Mouse (Mus musculus): ENCODE results near the gene Hdac10. TPM values are rescaled to one million over a fixed set of nuclear protein-coding genes. Genes with fewer than 3 reads are reported as not detected.

Gene Hdac10
- polyA plus RNA-seq, 1 experiment from 2014 or later, result 3.9 TPM

DNA sequence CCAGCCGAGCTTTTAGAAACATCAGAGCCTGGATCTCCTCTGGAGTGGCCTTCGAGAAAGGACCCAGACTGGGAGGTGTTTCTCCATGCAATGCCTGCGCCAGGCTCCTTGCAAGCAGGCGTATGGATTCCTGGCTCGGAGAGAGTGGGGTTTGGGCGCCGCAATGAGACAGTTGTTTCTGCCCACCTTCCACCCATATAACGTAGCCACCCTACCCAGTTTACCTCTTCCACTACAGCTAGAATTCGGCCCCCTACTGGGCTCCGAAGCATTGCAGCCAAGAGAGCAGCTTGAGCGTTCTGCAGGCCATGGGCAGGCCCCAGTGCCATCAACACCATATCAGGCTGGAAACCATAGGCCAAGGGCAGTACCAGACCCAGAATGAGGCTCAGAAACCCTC lies 4.9 kb downstream of the Hdac10 start:
- Histone ChIP-seq H3K79me2 (ENCODE audit: inconsistent target) (peaks cover 36% of the 10 kb centered on the region), H3K36me3 (ENCODE audit: inconsistent target) (0 out of 2 replicates have a peak, but pooled peaks cover 3% of the 10 kb centered on the region), H3K4me3 (ENCODE audit: inconsistent target) (peak overlapping the region; percentile 89; the same call in 1 of the 2 replicates), H3K27ac (no peak overlapping the region)
- WGBS (ENCODE audit: missing documents), result 88% methylated on average over 11 of the region's 11 CpGs

DNA sequence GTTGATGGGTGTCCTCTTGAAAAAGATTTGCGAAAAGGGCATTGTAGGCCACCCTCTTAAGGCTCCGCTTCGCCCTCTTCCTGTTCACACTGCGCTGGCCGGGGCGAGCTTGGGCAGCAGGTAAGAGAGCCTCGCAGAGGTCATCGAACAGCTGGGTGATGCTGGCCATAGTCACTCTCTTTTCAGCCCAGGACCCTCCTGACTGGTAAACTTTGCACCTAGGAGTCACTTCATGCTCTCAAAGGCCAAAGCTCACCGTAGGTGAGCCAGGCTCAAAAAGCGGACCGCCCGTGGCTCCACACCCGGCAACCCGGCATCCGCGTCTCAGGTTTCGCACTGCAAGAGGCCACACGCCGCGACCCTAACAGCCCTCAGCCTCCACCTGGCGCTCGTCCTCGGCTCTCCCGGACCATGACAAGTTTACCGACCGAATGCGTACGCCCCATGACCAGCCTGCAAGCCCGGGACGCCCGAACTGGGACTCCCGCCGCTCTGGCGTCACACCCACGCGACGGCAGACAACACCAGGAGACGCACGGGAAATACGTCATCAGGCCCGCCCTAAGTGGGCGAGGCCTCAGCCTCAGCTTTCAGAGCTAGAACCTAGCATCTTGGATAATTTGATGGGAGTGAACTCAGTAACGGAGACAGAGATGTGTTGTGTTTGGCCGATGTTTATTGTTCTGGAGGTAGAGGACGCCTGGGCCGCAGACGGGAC lies 5.7 kb downstream of the Hdac10 start, which contains the start of gene Tubgcp6:
Tubgcp6 (minus strand) TSS at position 464 of the 718 bp plus-strand sequence.
- Histone ChIP-seq H3K4me3 (ENCODE audit: inconsistent target) (peak within 1 kb of the TSS; percentile 89), H3K27ac (peak within 1 kb of the TSS; percentile 21; the same call in 1 of the 2 replicates), H3K79me2 (ENCODE audit: inconsistent target) (peaks cover 37% of the 10 kb centered on the region), H3K36me3 (ENCODE audit: inconsistent target) (0 out of 2 replicates have a peak, but pooled peaks cover 3% of the 10 kb centered on the region)
- 1% methylated on average over 47 of the region's 47 CpGs for WGBS (ENCODE audit: missing documents)

DNA sequence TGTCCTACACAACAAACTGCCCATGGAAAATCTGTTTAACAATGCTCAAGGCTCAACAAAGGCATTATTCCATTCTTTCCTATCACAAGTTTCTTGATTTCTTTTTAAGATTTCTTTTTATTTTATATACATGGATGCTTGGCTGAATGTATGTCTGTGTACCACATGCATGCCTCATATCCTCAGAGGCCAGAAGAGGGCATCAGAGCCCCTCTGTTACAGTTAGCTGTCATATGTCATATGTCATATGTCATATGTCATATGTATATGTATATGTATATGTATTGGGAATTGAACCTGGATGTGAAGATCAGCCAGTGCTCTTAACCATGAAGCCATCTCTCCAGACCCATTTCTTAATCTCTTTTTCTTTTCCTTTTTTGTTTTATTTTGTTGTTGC lies 10.5 kb downstream of the Hdac10 start:
- H3K27ac ChIP-seq, result no peak overlapping the region
- H3K36me3 ChIP-seq (ENCODE audit: inconsistent target), result peaks cover 25% of the 10 kb centered on the region; the same call in 1 of the 2 replicates
- peaks cover 42% of the 10 kb centered on the region for H3K79me2 ChIP-seq (ENCODE audit: inconsistent target)
- no peak overlapping the region for H3K4me3 ChIP-seq (ENCODE audit: inconsistent target)

DNA sequence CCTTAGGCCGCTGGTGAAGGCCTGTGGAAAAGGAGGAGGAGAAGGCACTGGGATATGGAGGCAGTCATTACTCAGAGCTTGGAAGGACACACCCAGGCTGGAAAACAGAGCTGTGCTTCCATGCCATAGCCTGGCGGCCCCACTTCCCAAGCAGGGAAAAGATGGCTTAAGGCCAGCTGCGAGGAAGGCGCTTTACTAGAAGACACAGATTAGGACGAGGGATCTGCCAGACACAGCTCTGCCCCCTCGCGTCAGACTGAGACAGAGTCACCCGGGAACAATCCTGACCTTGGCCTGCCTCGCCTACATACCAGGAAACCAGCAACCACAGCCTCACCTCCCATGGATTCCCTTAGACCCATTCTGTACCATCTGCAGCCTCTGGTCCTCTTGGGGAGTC lies 18.4 kb downstream of the Hdac10 start:
- Histone ChIP-seq H3K79me2 (ENCODE audit: inconsistent target) (no peaks in the 10 kb centered on the region), H3K36me3 (ENCODE audit: inconsistent target) (peaks cover 81% of the 10 kb centered on the region), H3K4me3 (ENCODE audit: inconsistent target) (no peak overlapping the region), H3K27ac (no peak overlapping the region)
- 95% methylated on average over 9 of the region's 9 CpGs for WGBS (ENCODE audit: missing documents)

DNA sequence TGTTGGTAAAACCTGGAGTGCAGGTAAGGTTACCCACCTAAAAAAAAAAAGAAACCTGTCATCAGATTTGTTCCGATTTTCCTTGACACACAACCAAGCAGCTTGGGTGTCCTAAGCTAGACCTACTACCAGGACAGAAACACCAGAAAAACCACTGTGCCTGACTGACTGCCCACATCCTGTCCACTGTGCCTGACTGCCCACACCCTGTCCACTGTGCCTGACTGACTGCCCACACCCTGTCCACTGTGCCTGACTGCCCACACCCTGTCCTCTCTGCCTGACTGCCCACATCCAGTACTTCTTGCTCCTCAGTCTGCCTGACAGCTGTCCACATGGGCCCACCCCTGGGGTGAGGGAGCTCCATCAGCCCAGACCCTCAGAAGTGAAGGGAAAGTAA lies 21.5 kb downstream of the Hdac10 start:
- Histone ChIP-seq H3K36me3 (ENCODE audit: inconsistent target) (peaks cover 86% of the 10 kb centered on the region), H3K79me2 (ENCODE audit: inconsistent target) (no peaks in the 10 kb centered on the region), H3K27ac (no peak overlapping the region), H3K4me3 (ENCODE audit: inconsistent target) (no peak overlapping the region)
- 100% methylated on average over 1 of the region's 1 CpGs for WGBS (ENCODE audit: missing documents)

DNA sequence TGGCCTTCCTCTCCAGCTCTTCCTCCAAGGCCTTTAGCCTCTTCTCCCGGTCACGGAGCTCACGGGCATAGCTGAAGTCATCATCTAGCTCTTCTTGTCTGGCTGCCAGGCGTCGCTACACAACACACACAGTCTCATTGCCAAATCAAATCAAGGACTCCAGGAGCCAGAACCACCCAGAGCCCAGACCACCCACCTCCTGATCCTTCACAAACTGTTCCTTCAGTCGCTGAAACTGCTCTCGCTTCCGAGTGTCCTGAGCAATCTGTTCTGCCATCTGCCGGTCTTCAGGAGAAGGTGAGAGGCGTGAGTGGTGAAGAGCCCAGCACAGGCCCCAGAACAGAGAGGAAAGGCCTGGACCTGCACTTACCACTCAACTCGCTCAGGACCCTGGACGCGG lies 22.4 kb downstream of the Hdac10 start:
- Histone ChIP-seq H3K27ac (no peak overlapping the region), H3K36me3 (ENCODE audit: inconsistent target) (peaks cover 86% of the 10 kb centered on the region), H3K79me2 (ENCODE audit: inconsistent target) (no peaks in the 10 kb centered on the region), H3K4me3 (ENCODE audit: inconsistent target) (no peak overlapping the region)
- WGBS (ENCODE audit: missing documents), result 95% methylated on average over 13 of the region's 13 CpGs

DNA sequence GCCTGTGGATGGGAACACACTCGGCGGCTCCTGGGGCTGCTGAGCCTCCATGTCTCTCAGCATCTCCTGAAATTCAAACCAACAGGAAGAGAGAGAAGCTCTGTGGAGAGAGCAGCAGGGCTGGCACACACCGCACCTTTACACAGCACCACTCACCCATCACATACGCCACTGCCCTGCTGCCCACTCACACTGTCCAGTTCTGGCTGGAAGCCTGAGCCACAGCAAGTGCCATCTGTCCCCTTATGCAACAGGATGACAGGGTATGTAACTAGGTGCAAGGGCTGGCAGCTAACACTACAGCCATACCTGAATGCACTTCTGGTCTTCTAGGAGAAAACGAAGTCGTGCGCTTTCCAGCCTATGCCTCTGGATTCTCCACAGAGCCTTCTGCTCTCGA lies 24.1 kb downstream of the Hdac10 start:
- WGBS (ENCODE audit: missing documents), result 100% methylated on average over 6 of the region's 8 CpGs
- Histone ChIP-seq H3K36me3 (ENCODE audit: inconsistent target) (peaks cover 86% of the 10 kb centered on the region), H3K27ac (no peak overlapping the region), H3K79me2 (ENCODE audit: inconsistent target) (no peaks in the 10 kb centered on the region), H3K4me3 (ENCODE audit: inconsistent target) (no peak overlapping the region)

DNA sequence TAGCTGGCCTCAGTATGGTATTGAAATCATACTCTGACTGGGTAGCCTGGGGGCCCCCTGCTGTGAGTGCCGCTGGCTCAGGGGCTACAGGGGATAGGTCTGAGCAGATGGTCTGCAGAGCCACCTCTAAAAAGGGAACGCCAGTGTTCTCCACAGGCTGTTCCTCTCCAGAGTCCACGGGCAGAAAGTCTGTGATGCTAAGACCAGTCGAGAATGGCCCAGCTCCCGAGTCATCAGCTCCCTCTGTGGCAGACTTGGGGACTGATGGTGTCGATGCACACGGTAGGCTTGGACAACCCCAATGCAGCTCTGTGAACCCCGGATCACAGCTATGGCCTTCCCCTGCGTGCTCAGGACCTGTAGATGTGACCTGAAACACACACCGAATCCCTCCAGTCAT lies 24.6 kb downstream of the Hdac10 start:
- no peak overlapping the region for H3K27ac ChIP-seq
- H3K79me2 ChIP-seq (ENCODE audit: inconsistent target), result no peaks in the 10 kb centered on the region
- 96% methylated on average over 10 of the region's 10 CpGs for WGBS (ENCODE audit: missing documents)
- no peak overlapping the region for H3K4me3 ChIP-seq (ENCODE audit: inconsistent target)
- H3K36me3 ChIP-seq (ENCODE audit: inconsistent target), result peaks cover 87% of the 10 kb centered on the region

DNA sequence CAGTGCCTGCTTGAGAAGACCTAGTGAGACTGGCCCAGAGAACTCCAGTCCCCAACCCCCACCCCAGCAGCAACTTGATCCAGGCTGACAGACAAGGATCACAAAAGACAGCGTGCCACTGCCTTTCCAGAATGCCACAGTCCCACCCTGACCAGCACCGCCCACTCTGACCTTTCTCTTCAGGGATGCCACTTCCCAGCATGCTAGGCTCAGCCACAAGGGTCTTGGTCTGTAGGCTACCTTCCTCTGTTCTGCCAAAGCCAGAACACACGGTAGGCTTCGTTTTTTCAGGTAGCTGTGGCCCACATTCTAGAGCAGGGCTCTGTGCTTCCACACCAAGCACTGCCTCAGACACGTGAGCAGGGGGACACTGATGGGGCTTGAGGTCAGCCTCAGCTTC lies 25.9 kb downstream of the Hdac10 start:
- Histone ChIP-seq H3K4me3 (ENCODE audit: inconsistent target) (no peak overlapping the region), H3K79me2 (ENCODE audit: inconsistent target) (no peaks in the 10 kb centered on the region), H3K27ac (no peak overlapping the region), H3K36me3 (ENCODE audit: inconsistent target) (peaks cover 87% of the 10 kb centered on the region)
- 86% methylated on average over 5 of the region's 5 CpGs for WGBS (ENCODE audit: missing documents)

DNA sequence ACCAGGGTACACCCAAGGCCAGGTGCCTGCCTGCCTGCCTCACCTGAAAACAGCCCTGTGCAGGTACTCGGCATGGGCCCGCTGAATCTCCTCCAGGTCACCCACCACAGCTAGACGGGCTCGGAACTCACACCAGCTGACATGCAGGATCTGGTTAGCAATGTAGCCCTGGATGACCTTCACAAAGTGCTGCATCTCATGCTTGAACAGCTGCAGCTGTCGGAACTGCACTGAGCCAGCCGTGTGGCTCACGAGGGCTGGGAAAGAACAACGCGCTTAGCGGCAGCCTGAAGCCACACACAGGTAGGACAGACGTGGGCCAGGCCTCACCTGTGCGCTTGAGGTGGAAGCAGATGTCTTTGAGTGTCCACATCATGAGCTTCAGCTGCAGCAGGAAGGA lies 27.7 kb downstream of the Hdac10 start:
- Histone ChIP-seq H3K27ac (no peak overlapping the region), H3K79me2 (ENCODE audit: inconsistent target) (no peaks in the 10 kb centered on the region), H3K4me3 (ENCODE audit: inconsistent target) (no peak overlapping the region), H3K36me3 (ENCODE audit: inconsistent target) (peaks cover 86% of the 10 kb centered on the region)
- WGBS (ENCODE audit: missing documents), result 95% methylated on average over 11 of the region's 12 CpGs

DNA sequence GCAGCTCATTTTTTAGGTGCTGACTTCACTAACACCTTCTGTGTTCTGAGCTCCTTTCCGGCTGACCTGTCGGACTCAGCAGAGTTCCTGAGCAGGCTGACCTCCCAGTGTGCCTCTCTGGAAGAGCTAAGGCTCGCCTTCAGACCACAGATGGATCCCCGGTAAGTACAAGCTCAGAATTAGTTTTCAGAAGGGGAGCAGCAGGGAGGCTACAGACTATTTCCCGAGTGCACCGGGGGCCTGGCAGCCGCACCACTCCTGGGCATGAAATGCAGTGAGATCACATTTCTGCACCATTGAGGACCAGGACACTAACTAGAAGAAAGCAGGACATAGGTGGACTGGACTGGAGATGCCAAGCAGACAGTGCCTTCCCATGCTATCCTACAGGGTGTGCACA lies 29.9 kb downstream of the Hdac10 start:
- H3K27ac ChIP-seq, result no peak overlapping the region
- H3K4me3 ChIP-seq (ENCODE audit: inconsistent target), result no peak overlapping the region
- H3K79me2 ChIP-seq (ENCODE audit: inconsistent target), result no peaks in the 10 kb centered on the region
- peaks cover 88% of the 10 kb centered on the region for H3K36me3 ChIP-seq (ENCODE audit: inconsistent target)
- WGBS (ENCODE audit: missing documents), result 93% methylated on average over 7 of the region's 7 CpGs

DNA sequence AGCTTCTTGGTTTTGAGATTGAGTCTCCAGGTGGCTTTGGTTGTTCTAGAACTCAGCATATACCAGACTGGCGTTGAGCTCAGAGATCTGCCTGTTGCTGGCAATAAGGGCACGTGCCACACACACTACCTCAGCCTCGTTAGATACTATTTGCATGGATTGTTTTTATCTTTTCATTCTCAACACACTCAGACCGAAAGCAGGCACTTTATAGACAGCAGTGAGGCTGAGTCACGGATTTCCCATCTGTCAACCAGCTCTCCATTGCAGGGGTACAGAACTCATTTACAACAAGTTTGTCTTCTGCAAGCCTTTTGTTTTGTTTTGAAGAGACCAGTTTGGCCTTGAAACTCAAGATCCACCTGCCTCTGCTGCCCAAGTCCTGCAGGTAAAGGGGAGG lies 31.1 kb downstream of the Hdac10 start:
- Histone ChIP-seq H3K79me2 (ENCODE audit: inconsistent target) (no peaks in the 10 kb centered on the region), H3K36me3 (ENCODE audit: inconsistent target) (peaks cover 93% of the 10 kb centered on the region), H3K4me3 (ENCODE audit: inconsistent target) (no peak overlapping the region), H3K27ac (no peak overlapping the region)
- 98% methylated on average over 5 of the region's 5 CpGs for whole genome bisulfite sequencing (ENCODE audit: missing documents)

DNA sequence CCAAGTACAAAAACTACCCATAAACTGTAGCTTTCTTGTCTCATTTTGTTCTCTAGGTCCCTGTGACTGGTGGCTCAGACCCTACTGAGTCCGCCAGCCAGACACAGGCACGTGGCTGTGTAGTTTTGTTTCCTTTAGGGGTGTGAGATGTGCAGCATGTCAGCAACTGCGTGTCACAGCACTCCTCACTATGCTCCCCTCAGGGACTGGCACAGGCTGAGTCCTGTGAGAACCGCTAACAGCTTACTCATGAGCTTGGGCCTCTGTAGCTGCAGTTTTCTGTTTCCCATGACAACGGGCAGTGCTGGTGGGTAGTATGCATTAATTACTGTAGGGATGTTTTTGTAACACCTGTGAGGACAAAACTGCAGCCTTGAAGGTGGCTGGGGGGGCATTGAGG lies 36.3 kb downstream of the Hdac10 start:
- Histone ChIP-seq H3K79me2 (ENCODE audit: inconsistent target) (peaks cover 11% of the 10 kb centered on the region; the same call in 1 of the 2 replicates), H3K36me3 (ENCODE audit: inconsistent target) (peaks cover 48% of the 10 kb centered on the region), H3K27ac (no peak overlapping the region), H3K4me3 (ENCODE audit: inconsistent target) (no peak overlapping the region)
- WGBS (ENCODE audit: missing documents), result 97% methylated on average over 5 of the region's 5 CpGs

DNA sequence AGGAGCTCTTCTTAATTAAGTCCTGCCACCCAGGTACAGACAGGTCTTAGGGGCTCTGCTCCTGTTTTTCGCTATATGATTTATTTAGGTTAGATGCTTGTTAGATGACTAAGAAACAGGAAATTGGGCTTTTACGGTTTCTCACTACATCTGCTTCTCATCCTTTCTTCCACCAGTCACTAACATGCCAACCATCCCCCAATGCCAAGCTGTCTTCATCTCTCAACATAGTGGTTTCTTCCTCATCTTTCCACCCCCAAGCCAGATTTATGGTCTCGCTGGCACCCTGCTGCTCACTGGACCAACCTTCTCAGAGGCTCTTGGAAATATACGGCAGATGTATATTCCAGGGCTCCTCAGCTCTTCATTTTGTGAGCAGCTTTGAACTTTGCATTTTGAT lies 37.8 kb downstream of the Hdac10 start:
- H3K36me3 ChIP-seq (ENCODE audit: inconsistent target), result peaks cover 41% of the 10 kb centered on the region
- 87% methylated on average over 4 of the region's 4 CpGs for WGBS (ENCODE audit: missing documents)
- H3K27ac ChIP-seq, result no peak overlapping the region
- peaks cover 11% of the 10 kb centered on the region; the same call in 1 of the 2 replicates for H3K79me2 ChIP-seq (ENCODE audit: inconsistent target)
- H3K4me3 ChIP-seq (ENCODE audit: inconsistent target), result no peak overlapping the region

DNA sequence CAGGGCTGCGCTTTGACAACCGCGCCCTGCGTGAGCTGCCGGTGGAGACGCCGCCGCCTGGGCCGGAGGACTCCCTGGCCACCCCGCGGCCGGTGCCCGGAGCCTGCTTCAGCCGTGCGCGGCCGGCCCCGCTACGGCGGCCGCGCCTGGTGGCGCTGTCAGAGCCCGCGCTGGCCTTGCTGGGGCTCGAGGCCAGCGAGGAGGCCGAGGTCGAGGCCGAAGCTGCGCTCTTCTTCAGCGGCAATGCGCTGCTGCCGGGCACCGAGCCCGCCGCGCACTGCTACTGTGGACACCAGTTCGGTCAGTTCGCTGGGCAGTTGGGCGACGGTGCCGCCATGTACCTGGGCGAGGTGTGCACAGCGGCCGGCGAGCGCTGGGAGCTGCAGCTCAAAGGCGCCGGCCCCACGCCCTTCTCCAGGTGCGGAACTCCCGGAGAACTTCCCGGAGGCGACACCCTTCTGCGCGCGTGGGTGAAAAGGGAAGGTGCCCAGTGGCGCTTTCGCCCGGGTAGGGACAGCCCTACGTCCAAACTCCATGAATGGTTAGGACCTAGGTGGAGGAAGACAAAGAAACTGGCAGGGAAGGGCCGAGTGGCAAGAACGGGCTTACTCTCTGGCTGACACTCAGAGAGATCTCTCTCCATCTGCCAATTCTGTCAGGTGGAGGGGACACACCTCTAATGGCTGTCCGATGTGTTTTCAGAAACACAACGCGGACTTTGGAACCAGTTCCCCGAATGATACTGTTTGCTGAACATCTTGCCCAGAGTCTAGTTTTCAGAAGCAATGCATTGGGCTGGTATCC lies 39.0 kb downstream of the Hdac10 start:
- Histone ChIP-seq H3K36me3 (ENCODE audit: inconsistent target) (peaks cover 41% of the 10 kb centered on the region), H3K27ac (no peak overlapping the region)
- 3% methylated on average over 62 of the region's 68 CpGs for WGBS (ENCODE audit: missing documents)

More for the DNA sequence above, 39.0 kb downstream of the Hdac10 start:
- Histone ChIP-seq H3K4me3 (ENCODE audit: inconsistent target) (peak overlapping the region; percentile 45), H3K79me2 (ENCODE audit: inconsistent target) (peaks cover 11% of the 10 kb centered on the region; the same call in 1 of the 2 replicates)

Data from macrophage (primary cell).